Mouse (Mus musculus): ENCODE results near the gene Vmn2r42. TPM values are rescaled to one million over a fixed set of nuclear protein-coding genes. Genes with fewer than 3 reads are reported as not detected.
"Not testable (repeated sequence)": the region's sequence is repeated elsewhere in the genome, so short reads cannot be mapped to it uniquely, and the experiment has no call there.

Vmn2r42 gene
- total RNA-seq (2021): not detected
- long read RNA-seq, experiment 1: 0 reads
- long read RNA-seq, experiment 2: 0 reads

GRCm38 (mm10) chr7:8200220-8200619 is at the start of gene Vmn2r42:
Gene Vmn2r42, minus strand, starts transcription at chr7:8200320.
- intact Hi-C loops (cut with DNase I); DNase-seq (ENCODE audit: low spot score in 2 of 2): not testable (repeated sequence)

GRCm38 (mm10) chr7:8161554-8161953 is 38.6 kb downstream of the Vmn2r42 start, which contains the start of gene Vmn2r41:
Gene Vmn2r41, minus strand, starts transcription at chr7:8161654.
- DNase-seq (ENCODE audit: low spot score in 2 of 2); intact Hi-C loops (cut with DNase I): not testable (repeated sequence)

Other genes with a start within 250 kb of the Vmn2r42 start
- gene Vmn2r41, start 38.7 kb downstream of the Vmn2r42 start, total RNA-seq (2021): not detected
- not detected for gene Vmn2r43, start 60.3 kb upstream of the Vmn2r42 start, total RNA-seq (2021)
- not detected for gene Vmn2r44, start 183.0 kb upstream of the Vmn2r42 start, total RNA-seq (2021)

All from left cerebral cortex, postnatal 14 days (tissue).